Mouse (Mus musculus) intestine, postnatal 0 days (tissue): ENCODE data around the gene Hesx1. TPM values are rescaled to one million over a fixed set of nuclear protein-coding genes. Genes with fewer than 3 reads are reported as not detected.

Experiments
- ATAC-seq: fragments of 200-750 bp; cut with Nextera tagmentation; 2 replicates; pipeline ENCODE4 v1.8.0; 2017; ENCODE audit warnings: mild to moderate bottlenecking, moderate TSS enrichment, moderate library complexity
- H3K27ac ChIP-seq: fragments of 300-500 bp; sonication (generic); 2 replicates; pipeline ENCODE4 v1.5.1; 2014; ENCODE audit warnings: mild to moderate bottlenecking, low read depth, low read length, moderate library complexity
- H3K27me3 ChIP-seq: fragments of 300-500 bp; sonication (generic); replicated peaks from 2 replicates; pipeline ENCODE4 v1.6.1; 2014; ENCODE audit warnings: low read length, mixed read lengths; ENCODE audit not compliant: control insufficient read depth, insufficient read depth
- H3K36me3 ChIP-seq: fragments of 300-500 bp; sonication (generic); 2 replicates; pipeline ENCODE4 v1.6.1; 2014; ENCODE audit warnings: mild to moderate bottlenecking, moderate library complexity; ENCODE audit not compliant: control insufficient read depth, insufficient read depth
- H3K4me1 ChIP-seq: fragments of 300-500 bp; sonication (generic); replicated peaks from 2 replicates; pipeline ENCODE4 v1.6.1; 2014; ENCODE audit warnings: antibody characterized with exemption, low read length, mixed read lengths; ENCODE audit not compliant: control insufficient read depth, insufficient read depth
- H3K4me2 ChIP-seq: fragments of 300-500 bp; sonication (generic); replicated peaks from 2 replicates; pipeline ENCODE4 v1.6.1; 2014; ENCODE audit warnings: low read depth, mild to moderate bottlenecking, moderate library complexity
- H3K4me3 ChIP-seq: fragments of 300-500 bp; sonication (generic); 2 replicates; pipeline ENCODE4 v1.5.1; 2014; ENCODE audit warnings: low read depth, low read length
- H3K9ac ChIP-seq: fragments of 300-500 bp; sonication (generic); 2 replicates; pipeline ENCODE4 v1.6.1; 2014; ENCODE audit warnings: mild to moderate bottlenecking, low read depth, low read length
- H3K9me3 ChIP-seq: fragments of 300-500 bp; sonication (generic); 2 replicates; pipeline ENCODE4 v1.6.1; 2016; ENCODE audit warnings: mixed run types; ENCODE audit not compliant: control insufficient read depth
- CTCF ChIP-seq: sonication (generic); IDR thresholded peaks from 2 replicates; pipeline ENCODE4 v1.5.1; 2016; ENCODE audit warnings: low read depth, mild to moderate bottlenecking, control low read depth, antibody characterized with exemption, moderate library complexity
- WGBS: fragments of 180-500 bp; shearing (Covaris S2); extraction: QIAGEN DNeasy Blood & Tissue Kit; methylation state at CpG from one replicate; pipeline ENCODE4 v1.1.7; 2014; 5-methylcytosine and 5-hydroxymethylcytosine counted together
- polyA plus RNA-seq: library from polyadenylated mRNA; unstranded; fragments of >200 nt; fragmentation: Nextera tagmentation; extraction: Ambion mirVana; gene quantifications from 2 replicates; pipeline ENCODE4 v1.2.1, GENCODE M21; 2015

Gene Hesx1
- polyA plus RNA-seq, 1 experiment from 2014 or later: 0.35 TPM

DNA sequence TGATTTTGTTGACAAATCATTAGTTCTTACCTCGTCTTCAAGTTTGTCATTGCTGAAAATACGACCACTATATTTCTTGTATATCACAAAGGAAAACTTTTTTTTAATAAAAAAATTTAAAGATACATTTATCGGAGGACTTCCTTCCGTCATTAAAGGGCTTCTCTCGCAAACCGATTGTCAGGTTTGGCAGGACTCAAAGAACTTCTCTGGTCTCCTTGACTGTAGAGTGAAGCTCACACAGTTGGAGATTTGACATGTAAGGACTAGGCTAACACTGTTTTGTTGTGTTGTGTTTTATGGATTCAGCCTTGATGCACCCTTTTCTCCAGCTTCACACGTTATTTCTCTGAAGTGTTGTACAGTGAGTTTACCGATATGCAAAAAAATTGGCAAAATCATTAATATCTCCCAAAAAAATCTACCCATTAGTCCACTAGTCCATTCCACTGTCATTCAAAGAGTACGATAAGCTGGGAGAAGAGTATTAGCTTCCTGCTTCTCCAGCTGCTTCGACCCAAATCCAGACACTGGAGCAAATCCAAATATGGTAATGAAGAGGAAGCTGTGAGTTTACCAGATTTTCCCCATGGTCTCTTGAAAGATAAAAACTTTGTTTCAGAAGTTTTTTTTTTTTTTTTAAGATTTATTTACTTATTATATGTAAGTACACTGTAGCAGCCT lies 23.0 kb upstream of the Hesx1 start, which contains the start of gene Appl1:
Appl1 (minus strand) TSS at position 127 of the 684 bp plus-strand sequence.
- H3K36me3 ChIP-seq: no peaks in the 10 kb centered on the region
- peak within 1 kb of the TSS; percentile 76 for H3K4me2 ChIP-seq
- H3K27me3 ChIP-seq: no peaks in the 10 kb centered on the region
- peak within 1 kb of the TSS; percentile 72 for H3K27ac ChIP-seq
- H3K9ac ChIP-seq: peak within 1 kb of the TSS; percentile 91
- no peak for ATAC-seq
- H3K9me3 ChIP-seq: no peaks in the 10 kb centered on the region
- H3K4me3 ChIP-seq: peak within 1 kb of the TSS; percentile 84
- 0 out of 2 replicates have a peak, but pooled peaks cover 3% of the 10 kb centered on the region for H3K4me1 ChIP-seq
- 40% methylated on average over 10 of the region's 10 CpGs for WGBS
- no peak for TF ChIP-seq CTCF

GRCm38 (mm10) chr14:26973089-26973488 lies 21.1 kb upstream of the Hesx1 start:
- no peak for ATAC-seq
- H3K9me3 ChIP-seq: no peaks in the 10 kb centered on the region
- H3K27ac ChIP-seq: no peak overlapping the region
- no peaks in the 10 kb centered on the region for H3K27me3 ChIP-seq
- peak; percentile 39 for TF ChIP-seq CTCF
- no peak overlapping the region for H3K4me3 ChIP-seq
- H3K4me2 ChIP-seq: no peak overlapping the region
- 0 out of 2 replicates have a peak, but pooled peaks cover under 1% of the 10 kb centered on the region for H3K4me1 ChIP-seq
- H3K9ac ChIP-seq: no peak overlapping the region
- no peaks in the 10 kb centered on the region for H3K36me3 ChIP-seq
- 74% methylated on average over 2 of the region's 2 CpGs for WGBS

DNA sequence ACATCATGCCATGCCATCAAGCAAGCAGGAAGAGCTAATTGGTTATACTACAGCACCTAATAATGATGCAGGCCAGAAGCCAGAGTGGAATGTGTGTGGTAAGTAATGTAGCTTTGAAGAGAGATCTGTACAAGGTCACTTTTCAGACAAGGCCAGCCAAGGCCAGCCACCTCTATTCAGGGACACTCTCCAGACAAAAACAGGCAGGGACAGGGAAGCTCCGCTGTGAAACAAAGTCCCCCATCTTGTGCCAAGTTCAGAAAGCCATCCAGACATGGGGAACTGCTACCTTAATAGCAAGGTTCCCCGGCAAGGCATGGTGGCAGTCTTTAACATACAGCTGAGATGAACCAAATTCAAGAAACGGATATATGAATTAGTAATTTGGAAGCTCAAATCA lies 18.7 kb upstream of the Hesx1 start:
- H3K9ac ChIP-seq: no peak overlapping the region
- no peaks in the 10 kb centered on the region for H3K36me3 ChIP-seq
- no peak overlapping the region for H3K27ac ChIP-seq
- WGBS: 85% methylated on average over 3 of the region's 3 CpGs
- H3K27me3 ChIP-seq: no peaks in the 10 kb centered on the region
- no peak for TF ChIP-seq CTCF
- H3K4me2 ChIP-seq: no peak overlapping the region
- no peak for ATAC-seq
- no peak overlapping the region for H3K4me3 ChIP-seq
- no peaks in the 10 kb centered on the region for H3K9me3 ChIP-seq
- H3K4me1 ChIP-seq: no peaks in the 10 kb centered on the region

DNA sequence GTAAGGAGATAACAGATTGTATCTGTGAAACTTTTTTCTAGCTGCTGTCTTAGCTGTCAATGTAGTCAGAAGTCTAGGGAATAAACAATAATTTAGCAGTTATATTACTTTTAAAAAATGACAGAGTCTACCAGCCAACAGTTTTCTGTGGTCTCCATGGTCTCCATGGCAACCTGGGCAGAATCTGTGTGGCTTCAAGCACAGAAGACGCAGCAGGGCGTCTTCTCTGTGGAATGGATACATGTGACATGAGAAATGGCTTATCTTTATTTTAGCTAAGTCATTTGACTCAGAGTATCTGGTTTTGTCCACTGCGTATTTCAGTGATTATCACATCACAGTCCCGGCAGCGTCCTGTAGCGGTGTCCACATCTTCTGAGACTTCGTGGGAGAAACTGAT lies 18.0 kb upstream of the Hesx1 start:
- no peak overlapping the region for H3K9ac ChIP-seq
- no peak overlapping the region for H3K4me2 ChIP-seq
- no peaks in the 10 kb centered on the region for H3K27me3 ChIP-seq
- H3K4me1 ChIP-seq: no peaks in the 10 kb centered on the region
- H3K9me3 ChIP-seq: 0 out of 2 replicates have a peak, but pooled peaks cover 2% of the 10 kb centered on the region
- TF ChIP-seq CTCF: no peak
- no peak overlapping the region for H3K4me3 ChIP-seq
- no peaks in the 10 kb centered on the region for H3K36me3 ChIP-seq
- no peak for ATAC-seq
- H3K27ac ChIP-seq: no peak overlapping the region
- 71% methylated on average over 7 of the region's 7 CpGs for WGBS

- no peak for TF ChIP-seq CTCF
Observed at GRCm38 (mm10) chr14:26977500-26977899, 16.7 kb upstream of the Hesx1 start.

DNA sequence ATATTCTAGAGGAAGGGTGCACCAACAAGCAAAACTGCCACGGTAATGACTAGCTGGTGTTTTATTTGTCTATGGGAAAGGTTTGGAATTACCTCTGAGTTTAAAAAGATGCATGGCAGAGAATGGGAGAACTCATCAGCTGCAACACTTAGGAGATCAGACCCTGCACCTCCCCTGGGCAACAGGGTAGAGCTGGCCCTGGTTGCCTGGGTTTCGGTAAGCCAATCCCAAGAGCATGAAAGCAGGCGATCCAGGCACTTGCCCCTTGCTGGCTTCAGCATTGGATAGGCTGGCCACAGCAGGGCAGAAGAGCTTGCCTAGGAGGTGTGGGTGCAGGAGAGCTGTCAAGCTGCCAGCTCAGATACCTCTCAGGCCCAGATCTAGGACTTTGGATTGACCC lies 14.4 kb upstream of the Hesx1 start:
- WGBS: 92% methylated on average over 3 of the region's 3 CpGs
- H3K36me3 ChIP-seq: no peaks in the 10 kb centered on the region
- H3K9me3 ChIP-seq: 0 out of 2 replicates have a peak, but pooled peaks cover 3% of the 10 kb centered on the region
- H3K9ac ChIP-seq: no peak overlapping the region
- H3K4me2 ChIP-seq: no peak overlapping the region
- no peaks in the 10 kb centered on the region for H3K27me3 ChIP-seq
- TF ChIP-seq CTCF: no peak
- no peak overlapping the region for H3K27ac ChIP-seq
- no peak for ATAC-seq
- H3K4me3 ChIP-seq: no peak overlapping the region
- no peaks in the 10 kb centered on the region for H3K4me1 ChIP-seq

More at GRCm38 (mm10) chr14:26977500-26977899, 16.7 kb upstream of the Hesx1 start:
- no peak for ATAC-seq
- H3K9ac ChIP-seq: no peak overlapping the region
- no peak overlapping the region for H3K27ac ChIP-seq
- H3K36me3 ChIP-seq: no peaks in the 10 kb centered on the region
- H3K9me3 ChIP-seq: 0 out of 2 replicates have a peak, but pooled peaks cover 3% of the 10 kb centered on the region
- no peaks in the 10 kb centered on the region for H3K27me3 ChIP-seq
- WGBS: 48% methylated on average over 2 of the region's 2 CpGs
- H3K4me3 ChIP-seq: no peak overlapping the region
- H3K4me2 ChIP-seq: no peak overlapping the region
- no peaks in the 10 kb centered on the region for H3K4me1 ChIP-seq
